Mouse (Mus musculus) heart, embryonic 16.5 days (tissue): ENCODE data around the gene Gm10277. TPM values are rescaled to one million over a fixed set of nuclear protein-coding genes. Genes with fewer than 3 reads are reported as not detected.
A peak's percentile ranks its signal among the peaks of the same experiment; 100 is the strongest.

Experiments
- ATAC-seq: fragments of 200-750 bp; cut with Nextera tagmentation; replicated peaks from 2 replicates; pipeline ENCODE4 v1.8.0; 2017; ENCODE audit warnings: moderate number of reproducible peaks; ENCODE audit not compliant: insufficient read depth, low FRiP score; ENCODE audit errors: extremely low read depth
- H3K27ac ChIP-seq: fragments of 300-500 bp; sonication (generic); 2 replicates; pipeline ENCODE4 v1.5.1; 2014; ENCODE audit warnings: mild to moderate bottlenecking, low read length, control low read depth, moderate library complexity
- H3K27me3 ChIP-seq: fragments of 300-500 bp; sonication (generic); 2 replicates; pipeline ENCODE4 v1.6.1; 2014; ENCODE audit warnings: low read length, mixed read lengths; ENCODE audit not compliant: control insufficient read depth, insufficient read depth
- H3K36me3 ChIP-seq: fragments of 300-500 bp; sonication (generic); 2 replicates; pipeline ENCODE4 v1.6.1; 2014; ENCODE audit not compliant: control insufficient read depth, insufficient read depth
- H3K4me1 ChIP-seq: fragments of 300-500 bp; sonication (generic); 2 replicates; pipeline ENCODE4 v1.6.1; 2014; ENCODE audit warnings: low read length, mixed read lengths; ENCODE audit not compliant: control insufficient read depth, insufficient read depth
- H3K4me2 ChIP-seq: fragments of 300-500 bp; sonication (generic); 2 replicates; pipeline ENCODE4 v1.6.1; 2014; ENCODE audit warnings: low read depth, mild to moderate bottlenecking, control low read depth, low read length
- H3K4me3 ChIP-seq: fragments of 300-500 bp; sonication (generic); 2 replicates; pipeline ENCODE4 v1.5.1; 2014; ENCODE audit warnings: mild to moderate bottlenecking, control low read depth, low read length
- H3K9ac ChIP-seq: fragments of 300-500 bp; sonication (generic); 2 replicates; pipeline ENCODE4 v1.6.1; 2014; ENCODE audit warnings: low read length, control low read depth
- H3K9me3 ChIP-seq: fragments of 300-500 bp; sonication (generic); replicated peaks from 2 replicates; pipeline ENCODE4 v1.6.1; 2016; ENCODE audit warnings: low read length; ENCODE audit not compliant: control insufficient read depth
- WGBS: fragments of 180-500 bp; shearing (Covaris S2); extraction: QIAGEN DNeasy Blood & Tissue Kit; methylation state at CpG from one replicate; pipeline ENCODE4 v1.1.7; 2014; 5-methylcytosine and 5-hydroxymethylcytosine counted together
- polyA plus RNA-seq: library from polyadenylated mRNA; unstranded; fragments of >200 nt; fragmentation: Nextera tagmentation; extraction: Ambion mirVana; gene quantifications from 2 replicates; pipeline ENCODE4 v1.2.1, GENCODE M21; 2015

Gm10277 gene
- polyA plus RNA-seq, 1 experiment from 2014 or later = 1.3 TPM

GRCm38 (mm10) chr11:77806855-77807254 is 19.3 kb upstream of the Gm10277 start:
- peaks cover 78% of the 10 kb centered on the region for H3K4me1 ChIP-seq
- peak overlapping the region; percentile 44; the same call in 1 of the 2 replicates for H3K9ac ChIP-seq
- no peak overlapping the region for H3K4me2 ChIP-seq
- no peak overlapping the region for H3K4me3 ChIP-seq
- peak overlapping the region; percentile 68 for H3K27ac ChIP-seq
- WGBS = 58% methylated on average over 6 of the region's 6 CpGs
- no peak for ATAC-seq
- H3K36me3 ChIP-seq = no peaks in the 10 kb centered on the region
- no peaks in the 10 kb centered on the region for H3K9me3 ChIP-seq
- H3K27me3 ChIP-seq = no peaks in the 10 kb centered on the region

DNA sequence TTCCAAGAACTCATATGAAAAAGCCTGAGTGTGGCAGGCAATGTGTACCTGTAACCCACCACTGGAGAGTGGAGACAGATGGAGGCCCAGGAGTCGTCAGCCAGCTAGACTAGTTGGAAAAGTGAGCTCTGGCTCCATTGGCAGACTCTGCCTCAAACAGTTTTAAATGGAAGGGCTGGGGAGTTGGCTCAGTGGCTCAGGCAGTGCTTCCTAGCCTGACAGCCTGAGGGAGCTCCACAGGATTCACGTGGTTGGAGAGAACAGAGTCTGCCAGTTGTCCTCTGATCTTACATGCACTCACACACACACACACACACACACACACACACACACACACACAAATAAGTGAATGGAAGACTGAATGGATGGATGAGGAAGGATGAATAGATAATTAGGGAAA is 18.7 kb upstream of the Gm10277 start:
- no peaks in the 10 kb centered on the region for H3K36me3 ChIP-seq
- H3K9me3 ChIP-seq = no peaks in the 10 kb centered on the region
- H3K4me1 ChIP-seq = peaks cover 84% of the 10 kb centered on the region
- 13% methylated on average over 2 of the region's 2 CpGs for WGBS
- no peak overlapping the region for H3K4me2 ChIP-seq
- peak overlapping the region; percentile 68 for H3K27ac ChIP-seq
- no peaks in the 10 kb centered on the region for H3K27me3 ChIP-seq
- ATAC-seq = no peak
- H3K4me3 ChIP-seq = no peak overlapping the region
- H3K9ac ChIP-seq = no peak overlapping the region

GRCm38 (mm10) chr11:77802341-77802865 is 14.9 kb upstream of the Gm10277 start:
- H3K4me3 ChIP-seq = peak overlapping the region; percentile 62
- peaks cover 67% of the 10 kb centered on the region for H3K4me1 ChIP-seq
- peak overlapping the region; percentile 98 for H3K27ac ChIP-seq
- ATAC-seq = peak; percentile 1; the same call in 1 of the 2 replicates
- 24% methylated on average over 9 of the region's 9 CpGs for WGBS
- H3K36me3 ChIP-seq = no peaks in the 10 kb centered on the region
- H3K9ac ChIP-seq = peak overlapping the region; percentile 88
- H3K4me2 ChIP-seq = peak overlapping the region; percentile 74
- no peaks in the 10 kb centered on the region for H3K27me3 ChIP-seq
- no peaks in the 10 kb centered on the region for H3K9me3 ChIP-seq

DNA sequence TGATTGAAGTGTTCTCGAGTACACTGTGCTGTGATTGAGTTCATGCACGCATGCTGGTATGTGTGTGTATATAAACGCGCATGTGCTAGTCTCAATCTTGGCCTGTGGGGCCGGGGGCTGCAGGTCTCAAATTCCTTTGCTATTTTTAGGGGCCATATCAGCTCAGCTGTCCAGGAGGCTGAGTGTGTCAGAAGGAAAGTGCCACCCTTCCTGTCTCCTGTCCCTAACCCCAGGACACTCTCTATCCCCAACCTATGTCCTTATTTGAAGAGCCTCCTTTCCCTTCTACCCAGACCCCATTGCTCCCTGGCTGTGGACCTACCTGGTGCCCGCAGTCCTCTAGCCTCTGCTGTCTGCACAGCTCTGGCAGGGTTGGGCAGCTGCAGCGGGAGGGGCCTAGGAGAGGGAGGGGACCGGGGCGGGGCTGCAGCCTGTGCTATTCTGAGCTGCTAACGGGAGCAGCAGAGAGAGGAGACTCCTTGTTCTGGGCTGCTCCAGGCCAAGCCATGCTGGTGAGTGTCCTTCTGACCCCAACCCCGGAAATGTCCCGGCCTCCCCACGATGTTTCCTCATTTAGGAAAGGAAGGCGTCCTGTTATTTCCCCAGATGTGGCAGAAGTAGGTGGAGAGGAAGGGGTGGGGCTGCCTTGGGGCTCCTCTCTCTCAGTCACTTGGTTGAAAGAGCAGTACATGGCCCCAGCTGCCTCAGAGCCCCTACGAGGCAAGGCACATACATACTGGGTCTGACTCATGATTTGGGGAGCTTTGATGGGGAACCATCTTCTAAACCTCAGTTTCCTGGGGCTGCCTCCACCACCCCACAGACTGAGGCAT is 13.5 kb upstream of the Gm10277 start:
- Histone ChIP-seq H3K4me1 (peaks cover 54% of the 10 kb centered on the region), H3K36me3 (no peaks in the 10 kb centered on the region), H3K9ac (peak overlapping the region; percentile 88), H3K9me3 (no peaks in the 10 kb centered on the region), H3K4me3 (peak overlapping the region; percentile 62), H3K27ac (peak overlapping the region; percentile 98), H3K27me3 (no peaks in the 10 kb centered on the region), H3K4me2 (peak overlapping the region; percentile 74)
- ATAC-seq = peak; percentile 87
- 4% methylated on average over 15 of the region's 15 CpGs for WGBS

DNA sequence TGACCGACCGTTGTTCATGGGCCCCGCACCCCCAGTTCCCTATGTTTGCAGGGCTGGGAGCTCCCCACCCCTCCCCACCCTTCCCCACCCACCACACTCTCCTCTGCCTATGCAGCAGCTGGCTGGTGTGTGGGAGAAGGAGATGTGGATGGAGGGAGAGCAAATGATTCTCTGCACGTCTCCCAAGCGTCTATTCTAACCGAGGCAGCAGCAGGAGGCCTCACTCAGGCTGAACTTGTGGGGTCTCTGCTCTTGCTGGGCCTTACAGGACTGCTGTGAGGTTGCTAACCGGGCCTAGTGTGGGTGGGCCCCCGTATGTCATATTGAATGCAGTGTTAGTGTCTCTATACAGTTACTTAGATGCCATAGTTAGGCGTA is 12.9 kb upstream of the Gm10277 start:
- no peaks in the 10 kb centered on the region for H3K36me3 ChIP-seq
- H3K27me3 ChIP-seq = no peaks in the 10 kb centered on the region
- H3K9me3 ChIP-seq = no peaks in the 10 kb centered on the region
- H3K9ac ChIP-seq = peak overlapping the region; percentile 48
- 28% methylated on average over 9 of the region's 9 CpGs for whole genome bisulfite sequencing
- H3K4me2 ChIP-seq = peak overlapping the region; percentile 74
- H3K4me3 ChIP-seq = peak overlapping the region; percentile 62
- H3K27ac ChIP-seq = peak overlapping the region; percentile 98
- no peak for ATAC-seq
- H3K4me1 ChIP-seq = peaks cover 51% of the 10 kb centered on the region

DNA sequence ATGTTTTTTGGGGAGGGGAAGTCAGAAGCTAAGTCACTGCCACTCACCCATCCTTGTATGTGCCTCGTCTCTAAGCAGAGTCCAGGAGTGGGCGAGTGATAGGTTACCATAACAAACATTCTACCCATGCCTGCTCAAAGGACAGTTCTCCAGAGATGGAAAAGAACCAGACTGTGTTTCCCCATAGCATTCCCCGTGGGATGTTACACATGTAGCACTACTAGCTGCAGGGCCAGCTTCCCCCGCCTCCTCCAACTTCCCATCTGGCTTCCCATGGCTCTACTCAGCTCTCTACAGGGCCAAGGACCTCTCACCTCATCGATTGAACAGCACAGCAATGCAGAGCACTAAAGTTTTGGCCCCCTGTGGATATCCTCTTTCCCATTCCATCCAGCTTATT is 7.7 kb upstream of the Gm10277 start:
- no peak overlapping the region for H3K4me2 ChIP-seq
- H3K4me3 ChIP-seq = no peak overlapping the region
- WGBS = 61% methylated on average over 5 of the region's 5 CpGs
- no peaks in the 10 kb centered on the region for H3K9me3 ChIP-seq
- no peak overlapping the region for H3K9ac ChIP-seq
- peaks cover 44% of the 10 kb centered on the region for H3K4me1 ChIP-seq
- no peaks in the 10 kb centered on the region for H3K27me3 ChIP-seq
- no peaks in the 10 kb centered on the region for H3K36me3 ChIP-seq
- no peak overlapping the region for H3K27ac ChIP-seq
- ATAC-seq = no peak

- 4% methylated on average over 19 of the region's 19 CpGs for WGBS
- Histone ChIP-seq H3K27ac (peak overlapping the region; percentile 89), H3K36me3 (no peaks in the 10 kb centered on the region), H3K4me3 (peak overlapping the region; percentile 54), H3K27me3 (no peaks in the 10 kb centered on the region), H3K4me2 (peak overlapping the region; percentile 77), H3K4me1 (peaks cover 42% of the 10 kb centered on the region), H3K9ac (peak overlapping the region; percentile 69), H3K9me3 (no peaks in the 10 kb centered on the region)
- ATAC-seq = peak; percentile 84
These were observed 5.8 kb upstream of the Gm10277 start for GRCm38 (mm10) chr11:77793238-77793930.

DNA sequence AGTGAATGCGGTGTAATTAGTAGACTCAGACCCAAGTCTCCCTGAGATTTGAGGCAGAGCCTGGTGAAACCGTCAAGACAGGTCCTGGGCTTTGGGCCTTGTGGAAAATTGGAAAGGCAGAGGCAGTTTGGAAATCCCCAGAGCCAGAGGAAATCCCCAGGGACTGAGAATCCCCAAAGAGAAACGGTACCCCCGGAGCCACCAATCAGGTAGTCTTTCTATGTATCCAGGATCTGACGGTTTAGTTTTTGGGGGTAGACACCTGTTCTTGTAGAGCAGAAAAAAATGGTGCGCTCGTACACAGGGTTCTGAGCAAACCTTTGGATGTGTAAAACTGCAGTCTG is 5.0 kb upstream of the Gm10277 start:
- ATAC-seq = no peak
- peak overlapping the region; percentile 54 for H3K4me3 ChIP-seq
- H3K36me3 ChIP-seq = no peaks in the 10 kb centered on the region
- no peaks in the 10 kb centered on the region for H3K9me3 ChIP-seq
- no peaks in the 10 kb centered on the region for H3K27me3 ChIP-seq
- peaks cover 42% of the 10 kb centered on the region for H3K4me1 ChIP-seq
- H3K27ac ChIP-seq = peak overlapping the region; percentile 89
- H3K4me2 ChIP-seq = peak overlapping the region; percentile 77
- peak overlapping the region; percentile 67; the same call in 1 of the 2 replicates for H3K9ac ChIP-seq
- 60% methylated on average over 7 of the region's 7 CpGs for WGBS
